8 mouse cellular contexts compared by ENCODE assay signal in the genomic region with DNA sequence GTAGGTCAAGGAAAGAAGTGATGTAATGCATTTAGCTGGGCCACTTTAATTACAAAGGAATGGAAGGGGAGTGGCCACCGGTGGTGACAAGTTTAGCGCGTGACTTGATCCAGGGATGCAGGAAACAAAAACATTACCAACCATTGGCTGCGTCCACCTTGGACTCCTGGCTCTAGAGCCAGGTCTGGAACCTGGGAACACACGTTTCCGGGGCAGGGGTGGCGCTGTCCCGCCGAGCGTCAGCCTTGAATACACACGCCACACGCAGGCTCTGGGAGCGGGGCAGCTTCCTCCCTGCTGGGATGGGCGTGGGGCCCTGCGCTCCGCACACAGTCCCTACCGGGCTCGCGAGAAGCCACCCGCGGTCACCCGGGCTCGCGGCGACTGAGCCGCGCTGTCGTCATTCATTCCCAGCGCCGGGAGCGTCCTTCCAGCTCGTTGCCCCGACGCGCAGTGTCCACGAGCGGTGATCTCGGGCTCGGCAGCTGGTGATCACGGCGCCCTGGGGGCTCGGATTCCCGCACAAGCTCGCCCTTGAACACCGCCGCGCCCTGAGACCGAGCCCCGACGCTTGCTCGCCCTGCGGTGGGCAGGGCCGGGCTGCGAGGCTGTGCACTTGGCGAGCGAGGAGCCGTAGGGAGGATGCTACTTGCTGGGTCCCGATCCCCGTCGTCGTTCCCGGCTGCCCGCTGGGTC. TPM values are rescaled to one million over a fixed set of nuclear protein-coding genes. Genes with fewer than 3 reads are reported as not detected.
DNase-seq lines count a peak whose midpoint lies in the region; ATAC-seq and TF ChIP-seq lines count a peak whose summit lies in the region.

Gene Tbc1d9 (plus strand): TSS at position 118 of the 696 bp plus-strand sequence.

- peak within 1 kb of the TSS; percentile 96 for H3K9ac ChIP-seq in forebrain, embryonic 12.5 days
- peak within 1 kb of the TSS; percentile 85 for H3K9ac ChIP-seq in heart, embryonic 14.5 days (ENCODE audit: low read length)
- peak within 1 kb of the TSS; percentile 80 for H3K9ac ChIP-seq in kidney, postnatal 0 days (ENCODE audit: low read depth, low read length)
- H3K9ac ChIP-seq in liver, adult 2 months (ENCODE audit: low read depth, low read length), result peak within 1 kb of the TSS; percentile 64
- H3K9ac ChIP-seq in midbrain, postnatal 0 days (replicated peaks; ENCODE audit: low read length, poor library complexity, severe bottlenecking), result peak within 1 kb of the TSS; percentile 99

- peak within 1 kb of the TSS; percentile 94 for H3K27ac ChIP-seq in forebrain, embryonic 12.5 days
- H3K27ac ChIP-seq in heart, embryonic 14.5 days (replicated peaks in 1 of 2; ENCODE audit: control insufficient read depth in 1 of 2, insufficient read depth in 1 of 2, low read depth in 2 of 2, low read length in 2 of 2), result peak within 1 kb of the TSS; percentile 10 to 62; a peak in 3 of 4 replicates
- peak within 1 kb of the TSS; percentile 77 for H3K27ac ChIP-seq in kidney, postnatal 0 days
- H3K27ac ChIP-seq in liver, adult 2 months (replicated peaks; ENCODE audit: insufficient read depth, low read depth, low read length), result 0 out of 2 replicates have a peak within 1 kb of the TSS, but pooled peaks have one; percentile 11
- H3K27ac ChIP-seq in midbrain, postnatal 0 days (ENCODE audit: low read depth, low read length), result peak within 1 kb of the TSS; percentile 94

- peak within 1 kb of the TSS; percentile 87 for H3K4me3 ChIP-seq in forebrain, embryonic 12.5 days (replicated peaks)
- H3K4me3 ChIP-seq in heart, embryonic 14.5 days (ENCODE audit: control insufficient read depth in 1 of 2, insufficient read depth in 1 of 2, low read depth in 1 of 2, low read length in 2 of 2), result peak within 1 kb of the TSS; percentile 61 to 71
- peak within 1 kb of the TSS; percentile 47 for H3K4me3 ChIP-seq in kidney, postnatal 0 days (replicated peaks; ENCODE audit: low read depth, low read length)
- H3K4me3 ChIP-seq in liver, adult 2 months (ENCODE audit: insufficient read depth, low read depth, low read length), result peak within 1 kb of the TSS; percentile 60
- H3K4me3 ChIP-seq in midbrain, postnatal 0 days (ENCODE audit: low read depth, low read length), result peak within 1 kb of the TSS; percentile 96

- 0 out of 2 replicates have a peak, but pooled peaks cover 3% of the 10 kb centered on the region for H3K27me3 ChIP-seq in forebrain, embryonic 12.5 days
- peaks cover 27% of the 10 kb centered on the region for H3K27me3 ChIP-seq in heart, embryonic 14.5 days (ENCODE audit: control insufficient read depth, insufficient read depth, low read length)
- no peaks in the 10 kb centered on the region for H3K27me3 ChIP-seq in kidney, postnatal 0 days (ENCODE audit: insufficient read depth, low read length)
- H3K27me3 ChIP-seq in liver, adult 2 months (ENCODE audit: control insufficient read depth, insufficient read depth, low read length), result peaks cover 7% of the 10 kb centered on the region
- no peaks in the 10 kb centered on the region for H3K27me3 ChIP-seq in midbrain, postnatal 0 days (ENCODE audit: insufficient read depth, low read length)
- H3K27me3 ChIP-seq in splenic B cell, adult 2 months (ENCODE audit: control insufficient read depth, insufficient read depth, low read length, poor library complexity, severe bottlenecking), result peaks cover 7% of the 10 kb centered on the region; the same call in 1 of the 2 replicates

- TF ChIP-seq POLR2A in liver, adult 2 months (IDR thresholded peaks at IDR 0.05; ENCODE audit: extremely low read depth, insufficient read depth, low read length), result no peak

- peak; percentile 31; the same call in 1 of the 2 replicates for TF ChIP-seq CTCF in kidney, postnatal 0 days (IDR thresholded peaks at IDR 0.05; ENCODE audit: low read depth)
- no peak for TF ChIP-seq CTCF in liver, adult 2 months (IDR thresholded peaks at IDR 0.05; ENCODE audit: low read depth, low read length)
- TF ChIP-seq CTCF in midbrain, postnatal 0 days (IDR thresholded peaks at IDR 0.05), result peak; percentile 66

- peaks cover 16% of the 10 kb centered on the region for H3K4me1 ChIP-seq in forebrain, embryonic 12.5 days
- H3K4me1 ChIP-seq in heart, embryonic 14.5 days (ENCODE audit: control insufficient read depth in 2 of 2, insufficient read depth in 2 of 2, low read length in 2 of 2), result peaks cover 0 to 4% of the 10 kb centered on the region in 2 experiments; a peak in 2 of 4 replicates
- no peaks in the 10 kb centered on the region for H3K4me1 ChIP-seq in kidney, postnatal 0 days (replicated peaks; ENCODE audit: insufficient read depth, low read length)
- H3K4me1 ChIP-seq in liver, adult 2 months (ENCODE audit: control insufficient read depth, insufficient read depth, low read length), result no peaks in the 10 kb centered on the region
- H3K4me1 ChIP-seq in midbrain, postnatal 0 days (ENCODE audit: insufficient read depth, low read length), result peaks cover 12% of the 10 kb centered on the region; the same call in 1 of the 2 replicates

- H3K36me3 ChIP-seq in forebrain, embryonic 12.5 days (replicated peaks), result no peaks in the 10 kb centered on the region
- no peaks in the 10 kb centered on the region for H3K36me3 ChIP-seq in heart, embryonic 14.5 days (ENCODE audit: control insufficient read depth, insufficient read depth, low read length)
- H3K36me3 ChIP-seq in kidney, postnatal 0 days (ENCODE audit: insufficient read depth, low read length), result no peaks in the 10 kb centered on the region
- H3K36me3 ChIP-seq in liver, adult 2 months (ENCODE audit: control insufficient read depth, insufficient read depth, low read length), result no peaks in the 10 kb centered on the region
- no peaks in the 10 kb centered on the region for H3K36me3 ChIP-seq in midbrain, postnatal 0 days (ENCODE audit: insufficient read depth, low read length)
- no peaks in the 10 kb centered on the region for H3K36me3 ChIP-seq in splenic B cell, adult 2 months (ENCODE audit: control insufficient read depth, insufficient read depth, low read length, poor library complexity, severe bottlenecking)

- peak within 1 kb of the TSS; percentile 62 for H3K4me2 ChIP-seq in forebrain, embryonic 12.5 days
- H3K4me2 ChIP-seq in heart, embryonic 14.5 days (ENCODE audit: low read length), result peak within 1 kb of the TSS; percentile 98
- peak within 1 kb of the TSS; percentile 85 for H3K4me2 ChIP-seq in kidney, postnatal 0 days (ENCODE audit: low read length)
- H3K4me2 ChIP-seq in midbrain, postnatal 0 days (ENCODE audit: low read depth, low read length, poor library complexity, severe bottlenecking), result peak within 1 kb of the TSS; percentile 66

- under 1% methylated on average over 61 of the region's 63 CpGs for WGBS in forebrain, embryonic 12.5 days
- under 1% methylated on average over 60 of the region's 63 CpGs for WGBS in heart, embryonic 14.5 days
- under 1% methylated on average over 55 of the region's 63 CpGs for WGBS in kidney, postnatal 0 days
- 1% methylated on average over 63 of the region's 63 CpGs for WGBS in liver, adult 2 months
- under 1% methylated on average over 57 of the region's 63 CpGs for WGBS in midbrain, postnatal 0 days

- peak; percentile 32 to 48 for DNase-seq in B cell, adult 2 months
- DNase-seq in brain, embryonic 18.5 days (ENCODE audit: low read depth, low spot score), result peak; percentile 64
- peak; percentile 83 for DNase-seq in kidney, postnatal 0 days (ENCODE audit: low spot score)
- DNase-seq in liver, adult 2 months (ENCODE audit: extremely low read depth, low read depth, low spot score), result peak; percentile 13
- peak; percentile 90 for DNase-seq in midbrain, postnatal 0 days (ENCODE audit: low spot score)
- peak; percentile 55 for DNase-seq in splenic B cell, adult 2 months (ENCODE audit: low read depth, low spot score)

- H3K9me3 ChIP-seq in forebrain, embryonic 12.5 days, result no peaks in the 10 kb centered on the region
- no peaks in the 10 kb centered on the region for H3K9me3 ChIP-seq in heart, embryonic 14.5 days (ENCODE audit: control insufficient read depth, low read length)
- H3K9me3 ChIP-seq in kidney, postnatal 0 days (replicated peaks; ENCODE audit: low read length), result no peaks in the 10 kb centered on the region
- H3K9me3 ChIP-seq in midbrain, postnatal 0 days (ENCODE audit: low read length), result no peaks in the 10 kb centered on the region

- peak; percentile 93 for ATAC-seq in forebrain, embryonic 12.5 days (ENCODE audit: low FRiP score)
- ATAC-seq in heart, embryonic 14.5 days (ENCODE audit: insufficient number of reproducible peaks, insufficient read depth, low FRiP score, low read depth), result peak; percentile 86
- ATAC-seq in kidney, postnatal 0 days (replicated peaks; ENCODE audit: low FRiP score, low read depth), result peak; percentile 93
- peak; percentile 90 for ATAC-seq in midbrain, postnatal 0 days (ENCODE audit: low FRiP score)

- no peaks in the 10 kb centered on the region for H3K79me2 ChIP-seq in liver, adult 2 months (ENCODE audit: control insufficient read depth, insufficient read depth, low read length)

RNA-seq across cellular contexts. Expression of gene Tbc1d9, which starts in this region (rescaled TPM):
- 11.6 and 12.7 TPM in 2 replicates for polyA plus RNA-seq in forebrain, embryonic 12.5 days (2016; fragmentation: Nextera tagmentation; extraction: Ambion mirVana)
- polyA plus RNA-seq in heart, embryonic 14.5 days (2014; fragmentation: Nextera tagmentation; extraction: Ambion mirVana), result 0.85 and 1.1 TPM in 2 replicates
- 1.7 and 1.8 TPM in 2 replicates for polyA plus RNA-seq in kidney, postnatal 0 days (2015; fragmentation: Nextera tagmentation; extraction: Ambion mirVana)
- 1.6 and 2.2 TPM in 2 replicates for total RNA-seq in liver, adult 2 months (2014; rRNA removed)
- 0.25 and 0.62 TPM in 2 replicates for polyA plus RNA-seq in liver, adult 2 months (2012; rRNA removed)
- total RNA-seq in midbrain, postnatal 0 days (2014; rRNA removed), result 128 and 135 TPM in 2 replicates
- 16.7 and 18.6 TPM in 2 replicates for polyA plus RNA-seq in midbrain, postnatal 0 days (2015; fragmentation: Nextera tagmentation; extraction: Ambion mirVana)

Comparison
In these comparisons a context has a peak if more than half of its experiments do, and no peak if none do; other contexts are left out.
1. Peak in every context shown above with its lines: DNase-seq, ATAC-seq, H3K4me3 ChIP-seq and H3K27ac ChIP-seq.
2. RNA of gene Tbc1d9 (total RNA-seq): 128 to 135 TPM in midbrain, postnatal 0 days; 1.6 to 2.2 TPM in liver, adult 2 months; every median in the first group is over 10 times any median in the second.
3. DNase-seq: peak in every context shown above with its lines; median percentile 90 in midbrain, postnatal 0 days; 83 in kidney, postnatal 0 days; 64 in brain, embryonic 18.5 days; 55 in splenic B cell, adult 2 months; 40 in B cell, adult 2 months; 13 in liver, adult 2 months.
4. H3K27ac ChIP-seq: peak in every context shown above with its lines; median percentile 94 in forebrain, embryonic 12.5 days; 94 in midbrain, postnatal 0 days; 77 in kidney, postnatal 0 days; 36 in heart, embryonic 14.5 days; 11 in liver, adult 2 months.